In genomic region chr3:52522886-52523285, GRCm38 (mm10) we compare ENCODE assay signal across 22 mouse cellular contexts.
DNase-seq lines count a peak whose midpoint lies in the region; ATAC-seq lines count a peak whose summit lies in the region.
"Had no signal": no experiment of that assay in that cellular context is flagged by ENCODE, and none has a peak within 500 bp of the region (broad histone marks: within the 10 kb centered on the region; RNA-seq: fewer than 3 reads in every experiment).

No protein-coding gene starts in this region.

- H3K9me3 ChIP-seq in embryonic facial prominence, embryonic 14.5 days (ENCODE audit: control insufficient read depth, low read length), result no peaks in the 10 kb centered on the region
- no peaks in the 10 kb centered on the region for H3K9me3 ChIP-seq in embryonic facial prominence, embryonic 10.5 days
- H3K9me3 ChIP-seq in stomach, embryonic 15.5 days, result no peaks in the 10 kb centered on the region
- H3K9me3 ChIP-seq: forebrain, embryonic 12.5 days; heart, embryonic 13.5 days; hindbrain, embryonic 13.5 days; megakaryocyte, embryonic 14.5 days had no signal

- no peaks in the 10 kb centered on the region for H3K36me3 ChIP-seq in embryonic facial prominence, embryonic 14.5 days (ENCODE audit: control insufficient read depth, insufficient read depth, low read length)
- H3K36me3 ChIP-seq in embryonic facial prominence, embryonic 10.5 days (replicated peaks), result no peaks in the 10 kb centered on the region
- H3K36me3 ChIP-seq in stomach, embryonic 15.5 days, result no peaks in the 10 kb centered on the region
- H3K36me3 ChIP-seq: forebrain, embryonic 12.5 days; heart, embryonic 13.5 days; hindbrain, embryonic 13.5 days had no signal

- DNase-seq in embryonic facial prominence, embryonic 14.5 days (ENCODE audit: low spot score), result no peak
- DNase-seq in embryonic facial prominence, embryonic 10.5 days (ENCODE audit: low spot score), result no peak
- peak; percentile 88 for DNase-seq in thymus, postnatal 14 days
- no peak for DNase-seq in frontal cortex, postnatal 25 days (ENCODE audit: low spot score in 2 of 2)
- DNase-seq in ovary, adult 18-20 months (ENCODE audit: low spot score), result no peak
- no peak for DNase-seq in kidney, adult 11 months
- DNase-seq: adrenal gland, adult 8-10 months; cerebellum, adult 18-20 months; cerebellum, postnatal 36 days; gastrocnemius, postnatal 14 days; heart, adult 18-20 months; kidney, adult 18-20 months; lung, adult 18-20 months; right cerebral cortex, adult 18-20 months had no signal

- no peaks in the 10 kb centered on the region for H3K27me3 ChIP-seq in embryonic facial prominence, embryonic 14.5 days (replicated peaks; ENCODE audit: control insufficient read depth, insufficient read depth, low read length)
- no peaks in the 10 kb centered on the region for H3K27me3 ChIP-seq in embryonic facial prominence, embryonic 10.5 days (replicated peaks; ENCODE audit: low read depth, poor library complexity, severe bottlenecking)
- H3K27me3 ChIP-seq in stomach, embryonic 15.5 days (replicated peaks), result no peaks in the 10 kb centered on the region
- H3K27me3 ChIP-seq: CH12.LX; hindbrain, embryonic 13.5 days had no signal

- no peak overlapping the region for H3K9ac ChIP-seq in embryonic facial prominence, embryonic 14.5 days (ENCODE audit: low read depth, low read length)
- H3K9ac ChIP-seq in stomach, embryonic 15.5 days, result no peak overlapping the region
- H3K9ac ChIP-seq: forebrain, embryonic 12.5 days; heart, embryonic 13.5 days; hindbrain, embryonic 13.5 days had no signal

- ATAC-seq in embryonic facial prominence, embryonic 14.5 days (ENCODE audit: low read depth), result peak; percentile 62; the same call in 1 of the 2 replicates
- peak; percentile 46 for ATAC-seq in activated CD4-positive, CD25-positive, alpha-beta regulatory T cell, adult 4 months
- ATAC-seq in stomach, embryonic 15.5 days (ENCODE audit: insufficient read depth, low FRiP score, low read depth), result no peak

- no peak overlapping the region for H3K4me3 ChIP-seq in embryonic facial prominence, embryonic 14.5 days (ENCODE audit: low read depth, low read length)
- no peak overlapping the region for H3K4me3 ChIP-seq in embryonic facial prominence, embryonic 10.5 days
- H3K4me3 ChIP-seq in stomach, embryonic 15.5 days (replicated peaks), result no peak overlapping the region
- H3K4me3 ChIP-seq: forebrain, embryonic 12.5 days; heart, embryonic 13.5 days; hindbrain, embryonic 13.5 days; megakaryocyte, embryonic 14.5 days had no signal

- H3K4me1 ChIP-seq in embryonic facial prominence, embryonic 14.5 days (ENCODE audit: control insufficient read depth, insufficient read depth, low read length), result peaks cover 7% of the 10 kb centered on the region; the same call in 1 of the 2 replicates
- peaks cover 8% of the 10 kb centered on the region for H3K4me1 ChIP-seq in embryonic facial prominence, embryonic 10.5 days
- no peaks in the 10 kb centered on the region for H3K4me1 ChIP-seq in stomach, embryonic 15.5 days
- H3K4me1 ChIP-seq: megakaryocyte, embryonic 14.5 days had no signal

- no peak overlapping the region for H3K27ac ChIP-seq in embryonic facial prominence, embryonic 14.5 days (replicated peaks; ENCODE audit: low read depth, low read length)
- H3K27ac ChIP-seq in embryonic facial prominence, embryonic 10.5 days (replicated peaks), result no peak overlapping the region
- H3K27ac ChIP-seq in stomach, embryonic 15.5 days, result peak overlapping the region; percentile 41; the same call in 1 of the 2 replicates
- H3K27ac ChIP-seq: forebrain, embryonic 12.5 days; heart, embryonic 13.5 days; hindbrain, embryonic 13.5 days; kidney, postnatal 0 days had no signal

- H3K4me2 ChIP-seq in embryonic facial prominence, embryonic 14.5 days (ENCODE audit: low read depth, low read length), result no peak overlapping the region
- no peak overlapping the region for H3K4me2 ChIP-seq in stomach, embryonic 15.5 days
- H3K4me2 ChIP-seq: forebrain, embryonic 12.5 days; heart, embryonic 13.5 days; hindbrain, embryonic 13.5 days had no signal

- WGBS in embryonic facial prominence, embryonic 14.5 days, result 80% methylated on average over 12 of the region's 12 CpGs
- 89% methylated on average over 12 of the region's 12 CpGs for WGBS in embryonic facial prominence, embryonic 10.5 days
- 79% methylated on average over 12 of the region's 12 CpGs for WGBS in stomach, embryonic 15.5 days
